Mouse (Mus musculus) G1E (cell line): ENCODE measurements around the gene Rasgef1b.

ENCODE experiments used
- CTCF ChIP-seq: IDR thresholded peaks from 2 replicates; pipeline ENCODE4 v1.5.1; 2012; ENCODE audit warnings: low read depth, low read length, inconsistent platforms, mixed read lengths
- TAL1 ChIP-seq: conservative IDR thresholded peaks from 2 replicates; pipeline ENCODE4 v1.6.1; 2012; ENCODE audit warnings: low read depth, low read length, inconsistent platforms, mixed read lengths

GRCm38 (mm10) chr5:99513209-99513880 lies 215.5 kb downstream of the Rasgef1b start:
- TF ChIP-seq TAL1 (no peak), CTCF (no peak)
